Mouse (Mus musculus) liver, adult 2 months (tissue): ENCODE data around the gene Mab21l3. TPM values are rescaled to one million over a fixed set of nuclear protein-coding genes. Genes with fewer than 3 reads are reported as not detected.

Experiments used
- DNase-seq: peaks from one replicate; pipeline ENCODE4 v3.0.0-alpha.2; 2011; ENCODE audit warnings: low read depth, low spot score; ENCODE audit errors: extremely low read depth
- H3K27ac ChIP-seq: fragments of 200-500 bp; replicated peaks from 2 replicates; pipeline ENCODE4 v1.5.1; 2012; ENCODE audit warnings: low read depth, mild to moderate bottlenecking, control low read depth, inconsistent platforms, low read length; ENCODE audit not compliant: insufficient read depth
- H3K27me3 ChIP-seq: fragments of 200-500 bp; 2 replicates; pipeline ENCODE4 v1.6.1; 2012; ENCODE audit warnings: mild to moderate bottlenecking, moderate library complexity, low read length, inconsistent platforms; ENCODE audit not compliant: control insufficient read depth, insufficient read depth
- H3K36me3 ChIP-seq: fragments of 200-500 bp; 2 replicates; pipeline ENCODE4 v1.6.1; 2012; ENCODE audit warnings: low read length, inconsistent platforms; ENCODE audit not compliant: control insufficient read depth, insufficient read depth
- H3K4me1 ChIP-seq: fragments of 200-500 bp; 2 replicates; pipeline ENCODE4 v1.6.1; 2011; ENCODE audit warnings: low read length; ENCODE audit not compliant: control insufficient read depth, insufficient read depth
- H3K4me3 ChIP-seq: fragments of 200-500 bp; 2 replicates; pipeline ENCODE4 v1.5.1; 2011; ENCODE audit warnings: low read depth, mild to moderate bottlenecking, control low read depth, low read length, moderate library complexity; ENCODE audit not compliant: insufficient read depth
- H3K79me2 ChIP-seq: fragments of 200-500 bp; 2 replicates; pipeline ENCODE4 v1.6.1; 2012; ENCODE audit warnings: inconsistent platforms, mild to moderate bottlenecking, low read length, moderate library complexity; ENCODE audit not compliant: control insufficient read depth, insufficient read depth
- H3K9ac ChIP-seq: fragments of 200-500 bp; 2 replicates; pipeline ENCODE4 v1.6.1; 2012; ENCODE audit warnings: low read depth, mild to moderate bottlenecking, control low read depth, inconsistent platforms, low read length
- CTCF ChIP-seq: fragments of 200-500 bp; IDR thresholded peaks from 2 replicates; pipeline ENCODE4 v1.5.1; 2011; ENCODE audit warnings: low read depth, low read length, control low read depth
- POLR2A ChIP-seq: fragments of 200-500 bp; IDR thresholded peaks from 2 replicates; pipeline ENCODE4 v1.6.1; 2011; ENCODE audit warnings: low read length, control low read depth; ENCODE audit not compliant: insufficient read depth; ENCODE audit errors: extremely low read depth
- WGBS: fragments of 180-500 bp; shearing (Covaris S2); methylation state at CpG from one replicate; pipeline ENCODE4 v1.1.7; 2018; 5-methylcytosine and 5-hydroxymethylcytosine counted together
- polyA plus RNA-seq: library from polyadenylated mRNA; depleted of rRNA; stranded (reverse); fragments of >200 nt; gene quantifications from 2 replicates; pipeline ENCODE4 v1.2.3, GENCODE M21; 2012
- total RNA-seq: library from RNA; depleted of rRNA; stranded (reverse); fragments of >200 nt; gene quantifications from 2 replicates; pipeline ENCODE4 v1.2.3, GENCODE M21; 2014

The Mab21l3 gene
- total and polyA plus RNA-seq, 2 experiments, result 0.09 TPM; not detected in 1

- H3K4me1 ChIP-seq, result peaks cover 1% of the 10 kb centered on the region; the same call in 1 of the 2 replicates
- TF ChIP-seq POLR2A, result no peak
- no peak for TF ChIP-seq CTCF
- 58% methylated on average over 15 of the region's 15 CpGs for WGBS
These were observed 50.7 kb downstream of the Mab21l3 start for GRCm38 (mm10) chr3:101797830-101798709.

GRCm38 (mm10) chr3:101796212-101796611 is 52.5 kb downstream of the Mab21l3 start:
- H3K4me3 ChIP-seq, result no peak overlapping the region
- H3K36me3 ChIP-seq, result no peaks in the 10 kb centered on the region
- H3K4me1 ChIP-seq, result peaks cover 1% of the 10 kb centered on the region; the same call in 1 of the 2 replicates
- WGBS, result 69% methylated on average over 7 of the region's 7 CpGs
- DNase-seq, result no peak
- no peaks in the 10 kb centered on the region for H3K27me3 ChIP-seq
- no peak overlapping the region for H3K9ac ChIP-seq
- H3K79me2 ChIP-seq, result no peaks in the 10 kb centered on the region
- H3K27ac ChIP-seq, result no peak overlapping the region
- TF ChIP-seq CTCF (no peak), POLR2A (no peak)

More at GRCm38 (mm10) chr3:101797830-101798709, 50.7 kb downstream of the Mab21l3 start:
- H3K79me2 ChIP-seq, result no peaks in the 10 kb centered on the region
- no peaks in the 10 kb centered on the region for H3K36me3 ChIP-seq
- peak; percentile 25 for DNase-seq
- no peak overlapping the region for H3K9ac ChIP-seq
- no peaks in the 10 kb centered on the region for H3K27me3 ChIP-seq
- no peak overlapping the region for H3K27ac ChIP-seq
- no peak overlapping the region for H3K4me3 ChIP-seq

GRCm38 (mm10) chr3:101795387-101796039 is 53.2 kb downstream of the Mab21l3 start:
- TF ChIP-seq POLR2A (no peak), CTCF (peak; percentile 32; the same call in 1 of the 2 replicates)
- 75% methylated on average over 15 of the region's 15 CpGs for WGBS
- Histone ChIP-seq H3K27ac (no peak overlapping the region), H3K36me3 (no peaks in the 10 kb centered on the region), H3K9ac (no peak overlapping the region), H3K4me3 (no peak overlapping the region), H3K79me2 (no peaks in the 10 kb centered on the region), H3K4me1 (peaks cover 1% of the 10 kb centered on the region; the same call in 1 of the 2 replicates), H3K27me3 (no peaks in the 10 kb centered on the region)
- no peak for DNase-seq

- H3K9ac ChIP-seq, result no peak overlapping the region
- H3K4me1 ChIP-seq, result peaks cover 1% of the 10 kb centered on the region; the same call in 1 of the 2 replicates
- H3K36me3 ChIP-seq, result no peaks in the 10 kb centered on the region
- H3K79me2 ChIP-seq, result no peaks in the 10 kb centered on the region
- WGBS, result 92% methylated on average over 9 of the region's 9 CpGs
- DNase-seq, result no peak
- no peaks in the 10 kb centered on the region for H3K27me3 ChIP-seq
- H3K4me3 ChIP-seq, result no peak overlapping the region
- no peak overlapping the region for H3K27ac ChIP-seq
- TF ChIP-seq POLR2A, result no peak
These were observed 54.1 kb downstream of the Mab21l3 start for GRCm38 (mm10) chr3:101794666-101795065.

- Histone ChIP-seq H3K4me1 (peaks cover 1% of the 10 kb centered on the region; the same call in 1 of the 2 replicates), H3K79me2 (no peaks in the 10 kb centered on the region), H3K9ac (no peak overlapping the region), H3K36me3 (no peaks in the 10 kb centered on the region), H3K4me3 (no peak overlapping the region), H3K27me3 (no peaks in the 10 kb centered on the region), H3K27ac (no peak overlapping the region)
- 91% methylated on average over 5 of the region's 5 CpGs for WGBS
- no peak for TF ChIP-seq POLR2A
- TF ChIP-seq CTCF, result no peak
- no peak for DNase-seq
These were observed 54.7 kb downstream of the Mab21l3 start for GRCm38 (mm10) chr3:101794026-101794425.
